Mouse (Mus musculus): Measurements from ENCODE around the gene Tmem270. TPM values are rescaled to one million over a fixed set of nuclear protein-coding genes. Genes with fewer than 3 reads are reported as not detected.

Tmem270 gene
- polyA plus RNA-seq, 1 experiment from 2014 or later = not detected

DNA sequence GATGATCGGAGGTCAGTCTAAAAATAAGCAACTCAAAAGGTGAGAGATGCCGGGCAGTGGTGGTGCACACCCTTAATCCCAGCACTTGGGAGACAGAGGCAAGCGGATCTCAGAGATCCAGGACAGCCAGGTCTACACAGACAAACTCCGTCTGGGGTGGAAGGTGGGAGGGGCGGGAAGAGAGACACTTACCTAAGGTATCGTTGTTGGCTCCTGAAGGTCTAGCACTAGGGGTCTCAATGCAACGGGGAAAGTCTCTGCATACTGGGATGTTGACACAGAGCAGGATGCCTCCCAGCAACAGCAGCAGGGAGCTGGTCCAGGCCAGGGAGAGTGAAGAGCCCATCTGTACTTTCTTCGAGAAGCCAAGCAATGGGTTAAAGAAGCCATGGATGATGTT lies 8.0 kb upstream of the Tmem270 start:
- Histone ChIP-seq H3K4me3 (ENCODE audit: inconsistent target) (no peak overlapping the region), H3K27ac (no peak overlapping the region), H3K79me2 (ENCODE audit: inconsistent target) (no peaks in the 10 kb centered on the region), H3K36me3 (ENCODE audit: inconsistent target) (no peaks in the 10 kb centered on the region)
- WGBS (ENCODE audit: missing documents) = 91% methylated on average over 8 of the region's 8 CpGs

DNA sequence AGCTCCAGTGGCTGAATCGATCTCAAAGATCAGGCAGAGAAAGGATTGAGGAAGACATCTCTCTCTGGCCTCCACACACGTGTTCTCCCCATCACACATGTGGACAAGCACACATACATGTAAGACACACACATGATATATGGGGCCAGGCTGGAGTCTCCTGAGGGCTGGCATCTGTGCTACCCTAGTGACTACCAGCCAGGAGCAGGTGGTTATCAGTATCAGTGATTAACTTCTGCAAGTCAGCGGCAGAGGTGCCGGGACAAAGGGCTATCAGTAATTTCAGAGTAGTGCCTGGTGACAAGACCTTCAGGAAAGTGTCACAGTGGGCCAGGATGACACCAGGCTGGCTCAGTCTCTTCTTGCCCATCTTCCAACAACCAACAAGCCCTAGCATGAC lies 7.2 kb upstream of the Tmem270 start:
- Histone ChIP-seq H3K79me2 (ENCODE audit: inconsistent target) (no peaks in the 10 kb centered on the region), H3K36me3 (ENCODE audit: inconsistent target) (no peaks in the 10 kb centered on the region), H3K4me3 (ENCODE audit: inconsistent target) (no peak overlapping the region), H3K27ac (no peak overlapping the region)
- WGBS (ENCODE audit: missing documents) = 89% methylated on average over 4 of the region's 4 CpGs

DNA sequence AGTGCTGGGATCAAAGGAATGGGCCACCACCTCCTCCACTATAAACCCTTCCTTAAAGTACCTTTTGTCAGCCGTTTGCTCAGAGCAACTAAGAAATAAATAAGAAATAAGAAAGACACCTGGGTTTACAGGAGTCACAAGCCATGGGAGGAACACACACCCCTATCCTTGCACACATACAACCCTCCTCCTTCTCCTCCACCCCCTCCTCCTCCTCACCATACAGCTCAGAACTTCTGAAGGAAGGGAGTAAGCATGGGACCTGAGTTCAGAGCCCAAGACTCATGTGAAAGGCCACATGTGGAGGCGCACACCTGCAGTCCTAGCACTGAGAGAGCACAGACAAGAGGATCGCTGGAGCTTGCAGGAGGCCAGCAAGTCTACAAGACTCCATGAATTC lies 6.8 kb upstream of the Tmem270 start:
- no peaks in the 10 kb centered on the region for H3K36me3 ChIP-seq (ENCODE audit: inconsistent target)
- WGBS (ENCODE audit: missing documents) = 91% methylated on average over 3 of the region's 3 CpGs
- H3K4me3 ChIP-seq (ENCODE audit: inconsistent target) = no peak overlapping the region
- no peaks in the 10 kb centered on the region for H3K79me2 ChIP-seq (ENCODE audit: inconsistent target)
- no peak overlapping the region for H3K27ac ChIP-seq

DNA sequence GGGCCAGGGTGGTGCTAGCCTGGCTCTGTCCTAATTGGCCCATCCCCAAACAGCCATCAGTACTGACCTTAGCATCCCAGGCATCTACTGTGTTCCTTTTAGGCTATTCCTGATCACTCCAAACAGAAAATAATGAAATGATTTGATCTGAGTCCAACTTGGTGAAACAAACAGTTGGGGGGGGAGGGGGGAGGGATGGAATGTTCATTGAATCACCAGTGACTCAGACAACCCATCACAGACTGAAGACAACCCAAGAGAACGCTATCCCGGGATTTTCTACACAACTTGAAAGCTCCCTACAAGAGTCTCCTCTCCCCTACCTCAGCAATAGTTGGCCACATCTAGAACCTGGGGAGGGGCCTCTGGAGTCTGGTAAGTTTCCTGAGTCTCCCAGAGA lies 5.4 kb upstream of the Tmem270 start:
- Histone ChIP-seq H3K4me3 (ENCODE audit: inconsistent target) (no peak overlapping the region), H3K79me2 (ENCODE audit: inconsistent target) (no peaks in the 10 kb centered on the region), H3K27ac (no peak overlapping the region), H3K36me3 (ENCODE audit: inconsistent target) (no peaks in the 10 kb centered on the region)
- 85% methylated on average over 2 of the region's 2 CpGs for WGBS (ENCODE audit: missing documents)

DNA sequence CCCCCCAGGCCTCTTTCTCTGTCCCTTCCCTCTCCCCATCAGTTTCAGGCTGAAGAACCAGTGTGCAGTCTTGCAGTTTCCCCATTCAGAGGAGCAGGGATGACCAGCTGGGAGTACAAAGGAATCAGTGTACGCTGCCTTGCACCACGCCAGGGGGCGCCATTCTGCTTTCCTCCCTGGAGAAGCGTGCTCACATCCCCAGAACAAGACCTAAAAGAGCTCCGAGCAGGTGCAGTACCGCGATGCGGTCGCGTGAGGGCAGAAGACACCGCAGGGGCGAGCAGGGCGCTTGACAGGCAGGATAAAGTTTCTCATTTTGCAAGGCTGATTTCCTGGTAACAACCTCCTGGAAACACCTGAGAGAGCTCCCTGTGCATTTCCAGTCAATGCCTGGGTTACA lies 602 bp upstream of the Tmem270 start:
- no peak overlapping the region for H3K4me3 ChIP-seq (ENCODE audit: inconsistent target)
- no peaks in the 10 kb centered on the region for H3K36me3 ChIP-seq (ENCODE audit: inconsistent target)
- WGBS (ENCODE audit: missing documents) = 2% methylated on average over 13 of the region's 13 CpGs

DNA sequence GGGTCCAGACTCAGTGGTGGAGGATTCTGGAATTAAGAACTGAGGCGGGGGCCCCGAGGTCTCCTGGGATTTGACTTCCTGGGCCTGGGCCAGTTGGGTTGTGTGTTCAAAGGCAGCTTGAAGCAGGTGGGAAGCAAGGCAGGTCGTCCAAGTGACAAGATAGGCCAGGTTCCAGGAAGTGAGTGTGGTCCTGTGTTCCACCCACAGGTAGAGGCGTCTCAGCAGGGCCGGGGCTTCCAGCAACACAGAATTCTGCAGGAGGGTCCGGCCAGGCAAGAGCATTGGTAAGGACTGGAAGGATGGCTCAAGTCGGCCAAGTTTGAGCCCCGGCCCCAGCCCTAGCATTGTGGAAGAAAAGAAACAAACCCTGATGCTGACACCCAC lies 4.9 kb downstream of the Tmem270 start:
- no peaks in the 10 kb centered on the region for H3K36me3 ChIP-seq (ENCODE audit: inconsistent target)
- no peaks in the 10 kb centered on the region for H3K79me2 ChIP-seq (ENCODE audit: inconsistent target)
- no peak overlapping the region for H3K4me3 ChIP-seq (ENCODE audit: inconsistent target)
- WGBS (ENCODE audit: missing documents) = 71% methylated on average over 8 of the region's 8 CpGs
- H3K27ac ChIP-seq = no peak overlapping the region

More for the DNA sequence above, 602 bp upstream of the Tmem270 start:
- no peaks in the 10 kb centered on the region for H3K79me2 ChIP-seq (ENCODE audit: inconsistent target)
- H3K27ac ChIP-seq = no peak overlapping the region

DNA sequence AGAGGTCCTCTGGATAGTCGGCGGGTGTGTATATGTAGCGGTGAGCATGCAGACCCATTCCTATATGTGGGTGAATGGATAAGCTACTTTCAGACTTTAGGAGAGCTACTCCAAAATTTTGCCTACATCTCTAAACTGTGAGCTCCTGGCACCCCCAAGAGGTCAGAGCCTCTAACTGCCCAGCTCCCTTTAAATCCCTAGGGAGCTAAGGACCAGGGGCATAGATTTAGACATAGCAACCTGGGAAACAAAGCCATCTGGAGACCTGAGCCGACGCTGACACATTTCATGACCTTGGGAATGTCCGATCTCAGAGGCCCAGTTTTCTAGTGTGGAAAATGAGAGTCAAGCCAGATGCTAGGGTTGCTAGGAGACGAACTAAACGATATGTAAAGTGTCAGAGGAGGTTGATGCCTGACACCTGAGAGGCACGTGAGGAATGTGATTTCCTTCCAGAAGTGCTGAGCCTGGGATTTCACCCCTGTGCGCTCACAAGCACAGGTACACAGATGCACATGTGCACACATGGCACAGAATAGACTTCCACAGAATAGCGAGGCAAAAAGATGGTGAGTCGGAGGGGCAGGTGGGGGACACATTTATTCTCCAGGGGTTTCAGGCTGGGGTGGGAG lies 5.4 kb downstream of the Tmem270 start:
- Histone ChIP-seq H3K36me3 (ENCODE audit: inconsistent target) (no peaks in the 10 kb centered on the region), H3K79me2 (ENCODE audit: inconsistent target) (no peaks in the 10 kb centered on the region), H3K27ac (no peak overlapping the region), H3K4me3 (ENCODE audit: inconsistent target) (no peak overlapping the region)
- WGBS (ENCODE audit: missing documents) = 63% methylated on average over 11 of the region's 12 CpGs

DNA sequence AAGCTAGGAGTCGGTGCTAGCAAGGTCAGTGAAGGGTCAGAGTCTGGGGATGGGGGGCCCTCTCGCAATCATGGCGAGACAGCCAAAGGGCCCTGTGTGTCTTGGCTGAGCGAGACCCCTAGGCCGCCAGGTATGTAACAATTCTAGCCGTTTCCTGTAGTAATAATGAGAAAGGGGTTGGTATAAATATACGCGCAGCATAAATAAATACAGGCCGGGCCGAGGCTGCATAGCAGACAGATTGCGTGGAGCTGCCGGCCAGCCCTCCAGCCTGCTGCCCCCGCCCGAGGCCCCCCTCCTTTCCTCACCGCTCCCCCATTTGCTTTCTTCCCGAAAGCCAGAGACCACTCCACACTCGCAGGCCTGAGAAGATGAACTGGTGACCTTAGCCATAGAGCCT lies 8.9 kb downstream of the Tmem270 start:
- Histone ChIP-seq H3K36me3 (ENCODE audit: inconsistent target) (no peaks in the 10 kb centered on the region), H3K27ac (no peak overlapping the region), H3K79me2 (ENCODE audit: inconsistent target) (no peaks in the 10 kb centered on the region), H3K4me3 (ENCODE audit: inconsistent target) (no peak overlapping the region)
- WGBS (ENCODE audit: missing documents) = 92% methylated on average over 14 of the region's 17 CpGs

DNA sequence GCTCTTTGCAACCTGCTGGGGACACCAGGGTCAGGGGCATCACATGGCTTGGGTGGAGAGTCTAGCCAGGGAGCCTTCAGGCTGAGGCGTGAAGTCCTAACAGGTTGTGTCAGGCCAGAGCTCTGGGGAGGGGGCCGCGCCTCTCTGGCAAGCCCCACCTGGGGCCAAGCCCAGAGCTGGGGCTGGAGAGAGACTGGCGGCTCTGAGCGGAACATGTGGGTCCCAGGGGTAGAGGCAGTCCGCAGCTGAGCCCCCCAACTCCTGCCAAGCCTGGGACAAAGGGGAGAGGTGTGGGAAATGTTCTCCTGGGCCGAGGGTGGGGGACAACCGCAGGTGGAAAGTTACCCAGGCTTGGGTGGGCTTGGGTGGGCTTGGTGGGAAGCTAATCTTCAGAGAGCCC lies 9.6 kb downstream of the Tmem270 start:
- Histone ChIP-seq H3K27ac (no peak overlapping the region), H3K36me3 (ENCODE audit: inconsistent target) (no peaks in the 10 kb centered on the region), H3K79me2 (ENCODE audit: inconsistent target) (no peaks in the 10 kb centered on the region), H3K4me3 (ENCODE audit: inconsistent target) (no peak overlapping the region)
- WGBS (ENCODE audit: missing documents) = 93% methylated on average over 8 of the region's 8 CpGs

DNA sequence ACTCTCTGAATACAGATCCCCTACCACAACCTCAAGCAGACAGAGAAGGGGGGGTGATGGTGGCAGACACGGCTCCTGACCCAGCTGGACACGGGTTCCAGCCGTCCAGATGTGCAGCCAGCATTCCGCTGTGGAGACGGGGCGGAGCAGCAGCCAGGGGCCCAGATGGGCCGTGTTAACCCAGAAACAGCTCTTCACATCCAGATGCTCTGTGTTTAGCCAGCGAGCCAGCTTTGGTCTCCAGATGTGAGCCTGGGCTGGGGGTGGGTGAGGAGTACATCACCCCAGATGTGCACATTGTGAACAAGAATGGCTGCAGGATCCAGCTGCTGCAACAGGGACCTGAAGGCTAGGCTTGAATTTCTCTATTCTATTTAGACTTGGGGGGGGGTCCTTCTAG lies 11.2 kb downstream of the Tmem270 start:
- Histone ChIP-seq H3K79me2 (ENCODE audit: inconsistent target) (no peaks in the 10 kb centered on the region), H3K27ac (no peak overlapping the region), H3K36me3 (ENCODE audit: inconsistent target) (no peaks in the 10 kb centered on the region), H3K4me3 (ENCODE audit: inconsistent target) (no peak overlapping the region)
- 92% methylated on average over 8 of the region's 8 CpGs for WGBS (ENCODE audit: missing documents)

DNA sequence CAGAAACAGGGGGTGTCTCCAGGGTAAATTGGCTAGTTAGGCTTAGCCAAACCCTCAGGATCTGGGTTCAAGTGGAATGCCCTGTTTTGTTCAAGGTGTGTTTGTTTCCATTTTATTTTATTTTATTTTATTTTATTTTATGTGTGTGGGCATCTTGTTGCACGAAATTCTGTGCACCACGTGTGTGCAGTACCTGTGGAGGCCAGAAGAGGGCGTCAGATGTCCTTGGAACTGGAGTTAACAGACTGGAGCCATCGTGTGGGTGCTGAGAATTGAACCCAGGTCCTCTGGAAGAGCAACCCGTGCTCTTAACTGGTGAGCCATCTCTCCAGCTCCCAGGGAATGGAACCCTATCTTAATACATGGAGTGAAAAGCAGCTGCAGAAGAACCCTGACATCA lies 13.8 kb downstream of the Tmem270 start:
- H3K36me3 ChIP-seq (ENCODE audit: inconsistent target) = no peaks in the 10 kb centered on the region
- no peaks in the 10 kb centered on the region for H3K79me2 ChIP-seq (ENCODE audit: inconsistent target)
- no peak overlapping the region for H3K27ac ChIP-seq
- no peak overlapping the region for H3K4me3 ChIP-seq (ENCODE audit: inconsistent target)
- WGBS (ENCODE audit: missing documents) = 79% methylated on average over 5 of the region's 5 CpGs

DNA sequence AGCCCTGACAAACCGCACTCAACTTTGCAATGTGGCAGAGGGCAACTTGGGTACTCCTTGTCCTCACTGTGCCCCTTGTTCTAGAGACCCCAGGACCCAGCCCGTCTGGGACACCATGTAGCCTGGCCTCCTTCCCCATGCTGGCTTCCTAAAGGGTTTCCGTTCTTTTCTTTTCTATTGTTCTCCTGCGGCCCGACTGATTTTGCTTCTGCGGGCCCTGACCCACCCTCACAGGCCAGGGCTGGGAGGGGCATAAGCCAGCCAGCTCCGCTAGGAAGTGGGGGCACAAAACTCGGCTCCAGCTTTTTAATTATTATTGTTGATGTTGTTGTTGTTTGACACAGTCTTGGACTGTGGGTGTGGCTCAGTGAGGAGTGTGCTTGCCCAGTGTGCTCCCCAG lies 15.0 kb downstream of the Tmem270 start:
- Histone ChIP-seq H3K36me3 (ENCODE audit: inconsistent target) (no peaks in the 10 kb centered on the region), H3K27ac (no peak overlapping the region), H3K4me3 (ENCODE audit: inconsistent target) (no peak overlapping the region), H3K79me2 (ENCODE audit: inconsistent target) (no peaks in the 10 kb centered on the region)
- 55% methylated on average over 7 of the region's 8 CpGs for WGBS (ENCODE audit: missing documents)

DNA sequence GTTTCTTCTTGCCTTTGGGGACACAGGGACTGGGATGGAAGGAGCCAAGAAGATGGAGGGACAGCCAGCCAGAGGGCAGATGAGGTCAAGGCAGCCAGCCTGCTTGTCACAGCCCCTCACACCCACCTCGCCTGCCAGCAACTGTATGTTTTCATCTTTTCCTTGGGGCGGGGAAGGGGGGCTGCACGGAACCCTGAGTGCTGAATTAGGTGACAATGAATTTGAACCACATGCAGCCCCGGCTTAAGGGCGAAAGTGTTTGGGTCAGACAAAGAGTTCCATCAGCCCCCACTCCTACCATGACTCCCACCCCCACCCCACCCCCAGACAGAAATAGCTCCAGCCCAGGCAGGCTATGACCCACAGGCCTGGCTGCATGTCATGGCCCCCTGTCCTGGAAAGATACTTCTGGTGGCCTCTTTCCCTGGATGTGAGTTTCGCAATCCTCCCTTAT lies 15.9 kb downstream of the Tmem270 start:
- 82% methylated on average over 5 of the region's 6 CpGs for WGBS (ENCODE audit: missing documents)
- no peaks in the 10 kb centered on the region for H3K79me2 ChIP-seq (ENCODE audit: inconsistent target)
- H3K4me3 ChIP-seq (ENCODE audit: inconsistent target) = no peak overlapping the region
- H3K36me3 ChIP-seq (ENCODE audit: inconsistent target) = no peaks in the 10 kb centered on the region
- H3K27ac ChIP-seq = no peak overlapping the region

DNA sequence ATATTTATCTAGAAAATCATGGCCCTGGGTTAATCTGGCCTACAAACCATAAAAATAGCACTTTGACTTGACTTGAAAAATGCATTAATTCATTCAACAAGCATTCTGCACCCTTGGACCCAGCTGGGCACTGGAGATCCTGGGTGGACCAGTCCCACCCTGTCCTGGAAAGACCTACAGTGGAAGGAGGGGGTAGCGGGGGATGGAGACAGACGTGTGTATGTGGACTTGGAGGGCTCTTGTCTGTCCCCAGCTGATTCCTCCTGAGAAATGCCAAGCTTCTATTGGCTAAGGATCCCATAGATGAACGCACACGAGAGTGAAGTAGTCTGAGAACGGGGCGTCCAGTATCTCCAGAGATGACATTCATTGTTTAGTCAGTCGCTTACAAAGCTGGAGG lies 18.0 kb downstream of the Tmem270 start:
- Histone ChIP-seq H3K36me3 (ENCODE audit: inconsistent target) (no peaks in the 10 kb centered on the region), H3K79me2 (ENCODE audit: inconsistent target) (no peaks in the 10 kb centered on the region), H3K4me3 (ENCODE audit: inconsistent target) (no peak overlapping the region), H3K27ac (no peak overlapping the region)
- WGBS (ENCODE audit: missing documents) = 89% methylated on average over 7 of the region's 7 CpGs

DNA sequence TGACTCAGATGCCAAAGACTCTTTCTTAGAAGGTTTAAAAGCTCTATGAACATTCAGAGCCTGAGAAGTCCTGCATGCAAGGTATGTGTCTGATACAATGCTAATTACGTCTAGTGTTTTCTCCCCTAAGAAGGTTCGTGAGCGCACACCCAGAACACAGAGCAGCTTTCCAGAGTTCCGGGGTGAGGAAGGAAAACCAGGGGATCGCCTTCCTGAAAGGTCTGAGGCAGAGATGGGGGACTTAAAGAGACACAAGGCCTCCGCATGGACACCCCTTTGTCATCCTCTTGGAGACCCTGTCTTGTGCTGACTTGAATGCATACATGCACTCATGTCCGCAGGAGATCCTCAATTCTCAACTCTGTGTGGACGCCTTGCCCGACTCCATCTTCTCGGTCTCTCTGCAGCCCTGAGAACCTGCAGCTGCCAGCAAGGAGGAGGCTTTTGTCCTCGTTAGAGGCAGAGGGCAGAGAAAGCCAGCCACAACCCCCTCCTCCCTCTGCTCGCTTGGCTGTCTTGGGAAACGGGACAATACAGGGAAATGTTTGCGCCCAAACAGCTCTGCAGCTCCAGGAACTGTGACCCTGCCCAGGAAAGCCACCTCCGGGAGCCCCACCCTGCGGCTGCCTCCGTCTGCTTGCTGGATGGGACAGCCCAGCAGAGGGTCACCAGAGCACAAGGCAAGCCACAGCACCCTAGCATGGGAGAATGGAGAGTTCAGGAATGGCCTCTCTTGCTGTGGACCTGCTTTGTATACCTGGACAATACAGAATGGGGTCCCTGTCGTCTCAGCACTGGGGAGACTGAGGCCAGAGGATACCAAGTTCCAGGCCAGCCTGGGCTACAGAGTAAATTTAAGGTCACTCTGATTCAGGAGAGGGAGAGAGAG lies 18.8 kb downstream of the Tmem270 start:
- no peak overlapping the region for H3K4me3 ChIP-seq (ENCODE audit: inconsistent target)
- H3K27ac ChIP-seq = no peak overlapping the region
- H3K79me2 ChIP-seq (ENCODE audit: inconsistent target) = no peaks in the 10 kb centered on the region
- 45% methylated on average over 18 of the region's 18 CpGs for WGBS (ENCODE audit: missing documents)
- no peaks in the 10 kb centered on the region for H3K36me3 ChIP-seq (ENCODE audit: inconsistent target)

All from macrophage (primary cell).